ENCODE assay signal across 8 mouse cellular contexts in genomic region chr17:55878282-55878635, GRCm38 (mm10). TPM values are rescaled to one million over a fixed set of nuclear protein-coding genes. Genes with fewer than 3 reads are reported as not detected.
DNase-seq lines count a peak whose midpoint lies in the region; ATAC-seq and TF ChIP-seq lines count a peak whose summit lies in the region.
"Not testable (repeated sequence)": the region's sequence is repeated elsewhere in the genome, so short reads cannot be mapped to it uniquely, and the experiment has no call there.

No protein-coding gene starts in this region.

- not testable (repeated sequence) for H3K4me1 ChIP-seq in hindbrain, postnatal 0 days (ENCODE audit: insufficient read depth, low read length)
- H3K4me1 ChIP-seq in neural tube, embryonic 15.5 days = peaks cover 19% of the 10 kb centered on the region

- not testable (repeated sequence) for H3K9ac ChIP-seq in hindbrain, postnatal 0 days (replicated peaks; ENCODE audit: low read length)
- H3K9ac ChIP-seq in neural tube, embryonic 15.5 days (replicated peaks) = peak overlapping the region; percentile 53

- H3K36me3 ChIP-seq in hindbrain, postnatal 0 days (ENCODE audit: insufficient read depth, low read length); neural tube, embryonic 15.5 days: not testable (repeated sequence)

- peak overlapping the region; percentile 89 for H3K27ac ChIP-seq in gastrocnemius, adult 2 months
- H3K27ac ChIP-seq in hindbrain, postnatal 0 days = peak overlapping the region; percentile 5; the same call in 1 of the 2 replicates
- peak overlapping the region; percentile 84 for H3K27ac ChIP-seq in neural tube, embryonic 15.5 days (replicated peaks)

- TF ChIP-seq CTCF in gastrocnemius, adult 2 months (IDR thresholded peaks at IDR 0.05); hindbrain, postnatal 0 days (IDR thresholded peaks at IDR 0.05; ENCODE audit: low read depth): not testable (repeated sequence)

- intact Hi-C loops in gastrocnemius, adult 2 months (cut with DNase I) = loop anchor here (5.0 kb wide), 1 partner anchor 166 kb away; the partner anchor contains the start of gene Pot1b
- intact Hi-C loops in left cerebral cortex, postnatal 25 days (cut with DNase I) = not testable (repeated sequence)

- not testable (repeated sequence) for ATAC-seq in hindbrain, postnatal 0 days; neural tube, embryonic 15.5 days (ENCODE audit: low FRiP score)

- H3K4me2 ChIP-seq in hindbrain, postnatal 0 days (ENCODE audit: low read depth, low read length) = peak overlapping the region; percentile 47
- H3K4me2 ChIP-seq in neural tube, embryonic 15.5 days = peak overlapping the region; percentile 59

- H3K9me3 ChIP-seq in hindbrain, postnatal 0 days (ENCODE audit: low read length); neural tube, embryonic 15.5 days (replicated peaks): not testable (repeated sequence)

- H3K27me3 ChIP-seq in hindbrain, postnatal 0 days (ENCODE audit: insufficient read depth, low read length); neural tube, embryonic 15.5 days (replicated peaks): not testable (repeated sequence)

- H3K4me3 ChIP-seq in gastrocnemius, adult 2 months = peak overlapping the region; percentile 73
- peak overlapping the region; percentile 45 for H3K4me3 ChIP-seq in hindbrain, postnatal 0 days (ENCODE audit: low read length)
- peak overlapping the region; percentile 46 for H3K4me3 ChIP-seq in neural tube, embryonic 15.5 days (replicated peaks)

- peak; percentile 40 for DNase-seq in Muller cell, postnatal 12 days (ENCODE audit: inconsistent ontology term)
- DNase-seq in embryo, embryonic 11 days = peak; percentile 16
- not testable (repeated sequence) for DNase-seq in gastrocnemius, adult 2 months; hindbrain, postnatal 0 days (ENCODE audit: low spot score)
- peak; percentile 19 to 34 for DNase-seq in left cerebral cortex, postnatal 25 days (ENCODE audit: low spot score in 2 of 2)
- DNase-seq in lung, postnatal 14 days = peak; percentile 1
- peak; percentile 6 for DNase-seq in thymus, postnatal 0 days (ENCODE audit: low spot score)

- under 1% methylated on average over 6 of the region's 8 CpGs for WGBS in hindbrain, postnatal 0 days
- WGBS in neural tube, embryonic 15.5 days = 1% methylated on average over 8 of the region's 8 CpGs

RNA-seq across cellular contexts. Expression of gene Zfp119a, which starts 0.5 kb away (rescaled TPM):
- 1 to 10 TPM; 3.8 to 4.9 TPM for total RNA-seq in gastrocnemius, adult 2 months (2021)
- 3.6 and 5.1 TPM in 2 replicates for total RNA-seq in hindbrain, postnatal 0 days (2014; rRNA removed)
- polyA plus RNA-seq in hindbrain, postnatal 0 days (2015; fragmentation: Nextera tagmentation; extraction: Ambion mirVana) = 6.4 and 7.4 TPM in 2 replicates
- 1 to 10 TPM; 7.1 TPM for total RNA-seq in left cerebral cortex, postnatal 25 days (2021)
- 10.8 and 11.2 TPM in 2 replicates for polyA plus RNA-seq in neural tube, embryonic 15.5 days (2015; fragmentation: Nextera tagmentation; extraction: Ambion mirVana)
- polyA plus RNA-seq in thymus, postnatal 0 days (2015; fragmentation: Nextera tagmentation; extraction: Ambion mirVana) = 6.5 and 7.2 TPM in 2 replicates

RNA-seq across cellular contexts. Expression of gene Zfp959, which starts 13.6 kb away (rescaled TPM):
- total RNA-seq in gastrocnemius, adult 2 months (2021) = 1 to 10 TPM; 2.9 to 3.8 TPM
- 4.8 and 8.8 TPM in 2 replicates for total RNA-seq in hindbrain, postnatal 0 days (2014; rRNA removed)
- 7.5 and 8.9 TPM in 2 replicates for polyA plus RNA-seq in hindbrain, postnatal 0 days (2015; fragmentation: Nextera tagmentation; extraction: Ambion mirVana)
- total RNA-seq in left cerebral cortex, postnatal 25 days (2021) = 1 to 10 TPM; 7.6 to 7.7 TPM
- 14.7 and 14.8 TPM in 2 replicates for polyA plus RNA-seq in neural tube, embryonic 15.5 days (2015; fragmentation: Nextera tagmentation; extraction: Ambion mirVana)
- polyA plus RNA-seq in thymus, postnatal 0 days (2015; fragmentation: Nextera tagmentation; extraction: Ambion mirVana) = 12.1 and 16.9 TPM in 2 replicates

Comparison
In these comparisons a context has a peak if more than half of its experiments do, and no peak if none do; other contexts are left out.
1. H3K27ac ChIP-seq: peak in every context shown above with its lines; median percentile 89 in gastrocnemius, adult 2 months; 84 in neural tube, embryonic 15.5 days; 5 in hindbrain, postnatal 0 days.